In genomic region chr9:90255844-90256405, GRCm38 (mm10) we compare ENCODE assay signal across 14 mouse cellular contexts. TPM values are rescaled to one million over a fixed set of nuclear protein-coding genes. Genes with fewer than 3 reads are reported as not detected.
DNase-seq lines count a peak whose midpoint lies in the region; ATAC-seq and TF ChIP-seq lines count a peak whose summit lies in the region.
"Had no signal": no experiment of that assay in that cellular context is flagged by ENCODE, and none has a peak within 500 bp of the region (broad histone marks: within the 10 kb centered on the region; RNA-seq: fewer than 3 reads in every experiment).

No protein-coding gene starts in this region.

- no peak for DNase-seq in embryonic facial prominence, embryonic 10.5 days (ENCODE audit: low spot score)
- peak; percentile 54 for DNase-seq in midbrain, postnatal 0 days (ENCODE audit: low spot score)
- no peak for DNase-seq in left cerebral cortex, postnatal 10 days (ENCODE audit: extremely low spot score in 1 of 2, low spot score in 2 of 2)
- DNase-seq: adrenal gland, adult 8-10 months; cerebellum, adult 8-10 months; kidney, adult 11 months; spleen, adult 18-20 months; thymus, adult 18-20 months had no signal

- no peak overlapping the region for H3K4me3 ChIP-seq in embryonic facial prominence, embryonic 13.5 days
- no peak overlapping the region for H3K4me3 ChIP-seq in embryonic facial prominence, embryonic 10.5 days
- H3K4me3 ChIP-seq in megakaryocyte, embryonic 14.5 days (replicated peaks) = peak overlapping the region; percentile 84
- H3K4me3 ChIP-seq in hindbrain, embryonic 13.5 days = no peak overlapping the region
- no peak overlapping the region for H3K4me3 ChIP-seq in midbrain, postnatal 0 days (ENCODE audit: low read depth, low read length)
- no peak overlapping the region for H3K4me3 ChIP-seq in intestine, postnatal 0 days (ENCODE audit: low read depth, low read length)
- H3K4me3 ChIP-seq: heart, embryonic 15.5 days had no signal

- intact Hi-C loops in left cerebral cortex, postnatal 10 days (cut with DNase I) = no loop called here

- H3K9ac ChIP-seq in embryonic facial prominence, embryonic 13.5 days = no peak overlapping the region
- no peak overlapping the region for H3K9ac ChIP-seq in hindbrain, embryonic 13.5 days
- H3K9ac ChIP-seq in midbrain, postnatal 0 days (replicated peaks; ENCODE audit: low read length, poor library complexity, severe bottlenecking) = no peak overlapping the region
- no peak overlapping the region for H3K9ac ChIP-seq in intestine, postnatal 0 days (ENCODE audit: low read depth, low read length)
- H3K9ac ChIP-seq: heart, embryonic 15.5 days had no signal

- TF ChIP-seq CTCF in midbrain, postnatal 0 days (IDR thresholded peaks at IDR 0.05) = no peak
- no peak for TF ChIP-seq CTCF in intestine, postnatal 0 days (IDR thresholded peaks at IDR 0.05; ENCODE audit: low read depth)

- H3K9me3 ChIP-seq in embryonic facial prominence, embryonic 13.5 days = no peaks in the 10 kb centered on the region
- no peaks in the 10 kb centered on the region for H3K9me3 ChIP-seq in embryonic facial prominence, embryonic 10.5 days
- no peaks in the 10 kb centered on the region for H3K9me3 ChIP-seq in megakaryocyte, embryonic 14.5 days
- no peaks in the 10 kb centered on the region for H3K9me3 ChIP-seq in hindbrain, embryonic 13.5 days
- H3K9me3 ChIP-seq in midbrain, postnatal 0 days (ENCODE audit: low read length) = no peaks in the 10 kb centered on the region
- no peaks in the 10 kb centered on the region for H3K9me3 ChIP-seq in intestine, postnatal 0 days (ENCODE audit: control insufficient read depth)
- H3K9me3 ChIP-seq: heart, embryonic 15.5 days had no signal

- no peaks in the 10 kb centered on the region for H3K36me3 ChIP-seq in embryonic facial prominence, embryonic 13.5 days
- H3K36me3 ChIP-seq in embryonic facial prominence, embryonic 10.5 days (replicated peaks) = no peaks in the 10 kb centered on the region
- peaks cover 35% of the 10 kb centered on the region for H3K36me3 ChIP-seq in megakaryocyte, embryonic 14.5 days (replicated peaks; ENCODE audit: low read length)
- no peaks in the 10 kb centered on the region for H3K36me3 ChIP-seq in hindbrain, embryonic 13.5 days
- no peaks in the 10 kb centered on the region for H3K36me3 ChIP-seq in midbrain, postnatal 0 days (ENCODE audit: insufficient read depth, low read length)
- peaks cover 4% of the 10 kb centered on the region; the same call in 1 of the 2 replicates for H3K36me3 ChIP-seq in intestine, postnatal 0 days (ENCODE audit: control insufficient read depth, insufficient read depth)
- H3K36me3 ChIP-seq: heart, embryonic 15.5 days had no signal

- 0 out of 2 replicates have a peak overlapping the region, but pooled peaks have one; percentile 55 for H3K27ac ChIP-seq in embryonic facial prominence, embryonic 13.5 days
- H3K27ac ChIP-seq in embryonic facial prominence, embryonic 10.5 days (replicated peaks) = no peak overlapping the region
- no peak overlapping the region for H3K27ac ChIP-seq in hindbrain, embryonic 13.5 days
- no peak overlapping the region for H3K27ac ChIP-seq in midbrain, postnatal 0 days (ENCODE audit: low read depth, low read length)
- no peak overlapping the region for H3K27ac ChIP-seq in intestine, postnatal 0 days (ENCODE audit: low read depth, low read length)
- H3K27ac ChIP-seq: heart, embryonic 15.5 days had no signal

- no peaks in the 10 kb centered on the region for H3K27me3 ChIP-seq in embryonic facial prominence, embryonic 13.5 days
- H3K27me3 ChIP-seq in embryonic facial prominence, embryonic 10.5 days (replicated peaks; ENCODE audit: low read depth, poor library complexity, severe bottlenecking) = no peaks in the 10 kb centered on the region
- H3K27me3 ChIP-seq in megakaryocyte, embryonic 14.5 days (replicated peaks) = no peaks in the 10 kb centered on the region
- H3K27me3 ChIP-seq in hindbrain, embryonic 13.5 days = no peaks in the 10 kb centered on the region
- no peaks in the 10 kb centered on the region for H3K27me3 ChIP-seq in midbrain, postnatal 0 days (ENCODE audit: insufficient read depth, low read length)
- no peaks in the 10 kb centered on the region for H3K27me3 ChIP-seq in intestine, postnatal 0 days (replicated peaks; ENCODE audit: control insufficient read depth, insufficient read depth, low read length)
- H3K27me3 ChIP-seq: heart, embryonic 15.5 days had no signal

- 53% methylated on average over 6 of the region's 6 CpGs for WGBS in embryonic facial prominence, embryonic 13.5 days
- WGBS in embryonic facial prominence, embryonic 10.5 days = 69% methylated on average over 6 of the region's 6 CpGs
- 43% methylated on average over 6 of the region's 6 CpGs for WGBS in hindbrain, embryonic 13.5 days
- 33% methylated on average over 6 of the region's 6 CpGs for WGBS in midbrain, postnatal 0 days
- 54% methylated on average over 6 of the region's 6 CpGs for WGBS in intestine, postnatal 0 days

- H3K4me2 ChIP-seq in embryonic facial prominence, embryonic 13.5 days = no peak overlapping the region
- H3K4me2 ChIP-seq in hindbrain, embryonic 13.5 days = no peak overlapping the region
- H3K4me2 ChIP-seq in midbrain, postnatal 0 days (ENCODE audit: low read depth, low read length, poor library complexity, severe bottlenecking) = no peak overlapping the region
- no peak overlapping the region for H3K4me2 ChIP-seq in intestine, postnatal 0 days (replicated peaks; ENCODE audit: low read depth)
- H3K4me2 ChIP-seq: heart, embryonic 15.5 days had no signal

- H3K4me1 ChIP-seq in embryonic facial prominence, embryonic 13.5 days = peaks cover 9% of the 10 kb centered on the region
- peaks cover 17% of the 10 kb centered on the region for H3K4me1 ChIP-seq in embryonic facial prominence, embryonic 10.5 days
- peaks cover 92% of the 10 kb centered on the region for H3K4me1 ChIP-seq in megakaryocyte, embryonic 14.5 days
- peaks cover 7% of the 10 kb centered on the region; the same call in 1 of the 2 replicates for H3K4me1 ChIP-seq in hindbrain, embryonic 13.5 days (replicated peaks)
- H3K4me1 ChIP-seq in midbrain, postnatal 0 days (ENCODE audit: insufficient read depth, low read length) = no peaks in the 10 kb centered on the region
- H3K4me1 ChIP-seq in intestine, postnatal 0 days (replicated peaks; ENCODE audit: control insufficient read depth, insufficient read depth, low read length) = peaks cover 8% of the 10 kb centered on the region

- ATAC-seq in embryonic facial prominence, embryonic 13.5 days (ENCODE audit: insufficient number of reproducible peaks, insufficient read depth, low FRiP score, low TSS enrichment, low read depth) = no peak
- ATAC-seq in megakaryocyte, adult 5-6 weeks (ENCODE audit: poor library complexity, severe bottlenecking) = no peak
- ATAC-seq in hindbrain, embryonic 13.5 days (ENCODE audit: low FRiP score) = peak; percentile 54; the same call in 1 of the 2 replicates
- ATAC-seq in midbrain, postnatal 0 days (ENCODE audit: low FRiP score) = no peak
- no peak for ATAC-seq in intestine, postnatal 0 days

RNA-seq across cellular contexts. Expression of gene Tbc1d2b, which starts 14.7 kb away (rescaled TPM):
- polyA plus RNA-seq in embryonic facial prominence, embryonic 13.5 days (2015; fragmentation: Nextera tagmentation; extraction: Ambion mirVana) = 17.3 and 20.8 TPM in 2 replicates
- 8.3 and 8.8 TPM in 2 replicates for polyA plus RNA-seq in embryonic facial prominence, embryonic 10.5 days (2016; fragmentation: Nextera tagmentation; extraction: Ambion mirVana)
- 0.63 and 4.0 TPM in 2 replicates for polyA plus RNA-seq in megakaryocyte, embryonic 14.5 days (2012; ENCODE audit: insufficient read depth, low replicate concordance)
- total RNA-seq in megakaryocyte, adult 5-6 weeks (2015) = 38.7 and 58.8 TPM in 2 replicates
- 42.1 and 44.6 TPM in 2 replicates for total RNA-seq in megakaryocyte, adult 5-6 weeks (2017)
- polyA plus RNA-seq in hindbrain, embryonic 13.5 days (2015; fragmentation: Nextera tagmentation; extraction: Ambion mirVana) = 5.9 and 6.5 TPM in 2 replicates
- total RNA-seq in midbrain, postnatal 0 days (2014; rRNA removed) = 17.8 and 21.6 TPM in 2 replicates
- 3.2 and 3.7 TPM in 2 replicates for polyA plus RNA-seq in midbrain, postnatal 0 days (2015; fragmentation: Nextera tagmentation; extraction: Ambion mirVana)
- 10 to 100 TPM; 15.0 to 15.8 TPM for total RNA-seq in left cerebral cortex, postnatal 10 days (2021)
- 5.2 and 6.6 TPM in 2 replicates for polyA plus RNA-seq in intestine, postnatal 0 days (2015; fragmentation: Nextera tagmentation; extraction: Ambion mirVana)
